Mouse (Mus musculus) ZHBTc4 (cell line): ENCODE results near the gene Shank1.

Experiments used
- DNase-seq: peaks from one replicate; pipeline ENCODE4 v3.0.0-alpha.2; 2011; ENCODE audit warnings: low read depth, low spot score

Shank1 gene

GRCm38 (mm10) chr7:44373460-44373859 lies 63.4 kb downstream of the Shank1 start:
- DNase-seq: no peak

GRCm38 (mm10) chr7:44373889-44374652 lies 64.0 kb downstream of the Shank1 start:
- peak; percentile 86 for DNase-seq

GRCm38 (mm10) chr7:44374756-44375155 lies 64.7 kb downstream of the Shank1 start:
- peak; percentile 95 for DNase-seq

GRCm38 (mm10) chr7:44375207-44375606 lies 65.2 kb downstream of the Shank1 start:
- peak; percentile 99 for DNase-seq

- DNase-seq: no peak
Observed at GRCm38 (mm10) chr7:44375793-44376192, 65.7 kb downstream of the Shank1 start.

- no peak for DNase-seq
Observed at GRCm38 (mm10) chr7:44378290-44378689, 68.2 kb downstream of the Shank1 start.

- DNase-seq: no peak
Observed at GRCm38 (mm10) chr7:44382541-44382940, 72.5 kb downstream of the Shank1 start.

- peak; percentile 75 for DNase-seq
Observed at GRCm38 (mm10) chr7:44383980-44384715, 74.1 kb downstream of the Shank1 start, which contains the start of gene Syt3. TSS of gene Syt3 (plus strand) at chr7:44384102.

- no peak for DNase-seq
Observed at GRCm38 (mm10) chr7:44384716-44385059, 74.6 kb downstream of the Shank1 start.

- no peak for DNase-seq
Observed at GRCm38 (mm10) chr7:44385720-44386119, 75.7 kb downstream of the Shank1 start, which contains the start of gene 1700008O03Rik. TSS of gene 1700008O03Rik (minus strand) at chr7:44385820.

- DNase-seq: no peak
Observed at GRCm38 (mm10) chr7:44391831-44392230, 81.8 kb downstream of the Shank1 start.

- no peak for DNase-seq
Observed at GRCm38 (mm10) chr7:44392341-44392740, 82.3 kb downstream of the Shank1 start.

- no peak for DNase-seq
Observed at GRCm38 (mm10) chr7:44393284-44393683, 83.2 kb downstream of the Shank1 start.

- DNase-seq: peak; percentile 94
Observed at GRCm38 (mm10) chr7:44398570-44398969, 88.5 kb downstream of the Shank1 start.

GRCm38 (mm10) chr7:44401673-44402072 lies 91.6 kb downstream of the Shank1 start:
- DNase-seq: no peak

GRCm38 (mm10) chr7:44405346-44406014 lies 95.4 kb downstream of the Shank1 start:
- DNase-seq: peak; percentile 100

- no peak for DNase-seq
Observed at GRCm38 (mm10) chr7:44406015-44406355, 95.9 kb downstream of the Shank1 start.
